Mouse (Mus musculus) MEL (cell line): ENCODE measurements around the gene Srbd1. TPM values are rescaled to one million over a fixed set of nuclear protein-coding genes. Genes with fewer than 3 reads are reported as not detected.
A peak's percentile ranks its signal among the peaks of the same experiment; 100 is the strongest.

ENCODE experiments used
- DNase-seq: peaks from one replicate; pipeline ENCODE4 v3.0.0; 2011; ENCODE audit warnings: low read depth, low spot score
- H3K27ac ChIP-seq: 2 replicates; pipeline ENCODE4 v1.5.1; 2012; ENCODE audit warnings: low read depth, mild to moderate bottlenecking, control low read depth, low read length, moderate library complexity; ENCODE audit not compliant: control insufficient read depth
- H3K27me3 ChIP-seq, 2 experiments: fragments of 150-350 bp in 1 of 2; sonication (generic) in 1 of 2; 2 replicates each; pipeline ENCODE4 v1.6.1; 2012; ENCODE audit warnings: low read length in 2 of 2, mild to moderate bottlenecking in 2 of 2, improper control_type of control experiment in 1 of 2, moderate library complexity in 1 of 2; ENCODE audit not compliant: insufficient read depth in 2 of 2, control insufficient read depth in 1 of 2
- H3K36me3 ChIP-seq, 2 experiments: 2 replicates each; pipeline ENCODE4 v1.6.1; 2012 to 2014; ENCODE audit warnings: low read length in 2 of 2, improper control_type of control experiment in 1 of 2, inconsistent platforms in 1 of 2, mild to moderate bottlenecking in 1 of 2; ENCODE audit not compliant: insufficient read depth in 2 of 2, control insufficient read depth in 1 of 2
- H3K4me1 ChIP-seq, 2 experiments: fragments of 150-350 bp in 1 of 2; sonication (generic) in 1 of 2; 2 replicates each; pipeline ENCODE4 v1.6.1; 2012; ENCODE audit warnings: low read length in 2 of 2, improper control_type of control experiment in 1 of 2, mild to moderate bottlenecking in 1 of 2; ENCODE audit not compliant: insufficient read depth in 2 of 2, control insufficient read depth in 1 of 2
- H3K4me3 ChIP-seq, 2 experiments: fragments of 150-350 bp in 1 of 2; sonication (generic) in 1 of 2; 2 replicates each; pipeline ENCODE4 v1.5.1; 2012; ENCODE audit warnings: low read depth in 2 of 2, low read length in 2 of 2, mild to moderate bottlenecking in 2 of 2, moderate library complexity in 2 of 2, control low read depth in 1 of 2, improper control_type of control experiment in 1 of 2; ENCODE audit not compliant: control insufficient read depth in 1 of 2, insufficient read depth in 1 of 2
- H3K79me2 ChIP-seq: 2 replicates; pipeline ENCODE4 v1.6.1; 2012; ENCODE audit warnings: mild to moderate bottlenecking, low read length, moderate library complexity; ENCODE audit not compliant: control insufficient read depth, poor library complexity, insufficient read depth
- H3K9ac ChIP-seq: 2 replicates; pipeline ENCODE4 v1.6.1; 2012; ENCODE audit warnings: low read depth, mild to moderate bottlenecking, control low read depth, low read length, moderate library complexity; ENCODE audit not compliant: control insufficient read depth, poor library complexity, severe bottlenecking
- H3K9me3 ChIP-seq: fragments of 150-350 bp; sonication (generic); replicated peaks from 2 replicates; pipeline ENCODE4 v1.6.1; 2012; ENCODE audit warnings: mild to moderate bottlenecking, low read length, improper control_type of control experiment, moderate library complexity; ENCODE audit not compliant: insufficient read depth
- BHLHE40 ChIP-seq: IDR thresholded peaks from 2 replicates; pipeline ENCODE4 v1.6.1; 2012; ENCODE audit warnings: low read depth, mild to moderate bottlenecking, inconsistent platforms, low read length, improper control_type of control experiment, borderline replicate concordance
- CHD1 ChIP-seq: IDR thresholded peaks from 2 replicates; pipeline ENCODE4 v1.6.1; 2012; ENCODE audit warnings: low read depth, mild to moderate bottlenecking, inconsistent platforms, low read length, improper control_type of control experiment
- CHD2 ChIP-seq: IDR thresholded peaks from 2 replicates; pipeline ENCODE4 v1.6.1; 2011; ENCODE audit warnings: low read length, improper control_type of control experiment
- CTCF ChIP-seq, 3 experiments: IDR thresholded peaks in 2 of 3; conservative IDR thresholded peaks in 1 of 3; 2 replicates each; pipeline ENCODE4 v1.5.1; 2011 to 2012; ENCODE audit warnings: low read length in 3 of 3, low read depth in 2 of 3, mild to moderate bottlenecking in 2 of 3, improper control_type of control experiment in 1 of 3, inconsistent platforms in 1 of 3, mixed read lengths in 1 of 3, moderate library complexity in 1 of 3; ENCODE audit not compliant: control insufficient read depth in 1 of 3, insufficient read depth in 1 of 3, poor library complexity in 1 of 3, severe bottlenecking in 1 of 3
- E2F4 ChIP-seq: IDR thresholded peaks from 2 replicates; pipeline ENCODE4 v1.6.1; 2011; ENCODE audit warnings: low read depth, low read length, improper control_type of control experiment, borderline replicate concordance
- ELF1 ChIP-seq: IDR thresholded peaks from 2 replicates; pipeline ENCODE4 v1.6.1; 2014; ENCODE audit warnings: low read depth, mild to moderate bottlenecking, inconsistent platforms, low read length, improper control_type of control experiment, moderate library complexity
- EP300 ChIP-seq, 2 experiments: IDR thresholded peaks; 2 replicates each; pipeline ENCODE4 v1.6.1; 2011; ENCODE audit warnings: improper control_type of control experiment in 2 of 2, low read length in 2 of 2, low read depth in 1 of 2, mild to moderate bottlenecking in 1 of 2
- ETS1 ChIP-seq: IDR thresholded peaks from 2 replicates; pipeline ENCODE4 v1.6.1; 2012; ENCODE audit warnings: low read depth, mild to moderate bottlenecking, inconsistent platforms, low read length, improper control_type of control experiment, moderate library complexity
- GABPA ChIP-seq: IDR thresholded peaks from 2 replicates; pipeline ENCODE4 v1.6.1; 2012; ENCODE audit warnings: low read depth, mild to moderate bottlenecking, inconsistent platforms, low read length, improper control_type of control experiment, moderate library complexity
- GATA1 ChIP-seq: IDR thresholded peaks from 2 replicates; pipeline ENCODE4 v1.6.1; 2011; ENCODE audit warnings: low read depth, low read length, improper control_type of control experiment
- JUND ChIP-seq: IDR thresholded peaks from 2 replicates; pipeline ENCODE4 v1.6.1; 2011; ENCODE audit warnings: low read depth, mild to moderate bottlenecking, improper control_type of control experiment, low read length
- KAT2A ChIP-seq: conservative IDR thresholded peaks from 2 replicates; pipeline ENCODE4 v1.6.1; 2012; ENCODE audit warnings: low read depth, low read length, improper control_type of control experiment, inconsistent platforms
- MAFK ChIP-seq: IDR thresholded peaks from 2 replicates; pipeline ENCODE4 v1.6.1; 2011; ENCODE audit warnings: low read depth, mild to moderate bottlenecking, low read length, improper control_type of control experiment, borderline replicate concordance
- MAX ChIP-seq: IDR thresholded peaks from 2 replicates; pipeline ENCODE4 v1.6.1; 2011; ENCODE audit warnings: low read length, improper control_type of control experiment
- MAZ ChIP-seq: IDR thresholded peaks from 2 replicates; pipeline ENCODE4 v1.6.1; 2012; ENCODE audit warnings: low read depth, mild to moderate bottlenecking, inconsistent platforms, low read length, improper control_type of control experiment
- MEF2A ChIP-seq: IDR thresholded peaks from 2 replicates; pipeline ENCODE4 v1.6.1; 2014; ENCODE audit warnings: low read depth, mild to moderate bottlenecking, inconsistent platforms, low read length, improper control_type of control experiment; ENCODE audit not compliant: poor library complexity, insufficient replicate concordance, severe bottlenecking; ENCODE audit errors: extremely low read depth
- MYB ChIP-seq: IDR thresholded peaks from 2 replicates; pipeline ENCODE4 v1.6.1; 2011; ENCODE audit warnings: mild to moderate bottlenecking, low read depth, low read length, improper control_type of control experiment
- MYC ChIP-seq: IDR thresholded peaks from 2 replicates; pipeline ENCODE4 v1.6.1; 2011; ENCODE audit warnings: low read depth, mild to moderate bottlenecking, low read length, improper control_type of control experiment, moderate library complexity
- NELFE ChIP-seq: IDR thresholded peaks from 2 replicates; pipeline ENCODE4 v1.6.1; 2011; ENCODE audit warnings: low read depth, low read length, improper control_type of control experiment
- NRF1 ChIP-seq: IDR thresholded peaks from 2 replicates; pipeline ENCODE4 v1.6.1; 2014; ENCODE audit warnings: low read depth, mild to moderate bottlenecking, inconsistent platforms, low read length, improper control_type of control experiment, moderate library complexity; ENCODE audit not compliant: poor library complexity, insufficient read depth, severe bottlenecking
- POLR2A ChIP-seq, 2 experiments: IDR thresholded peaks; 2 replicates each; pipeline ENCODE4 v1.6.1; 2011 to 2012; ENCODE audit warnings: low read length in 2 of 2, mild to moderate bottlenecking in 2 of 2, control low read depth in 1 of 2, improper control_type of control experiment in 1 of 2, low read depth in 1 of 2, moderate library complexity in 1 of 2; ENCODE audit not compliant: control insufficient read depth in 1 of 2, insufficient read depth in 1 of 2, poor library complexity in 1 of 2
- POLR2AphosphoS2 ChIP-seq: IDR thresholded peaks from 2 replicates; pipeline ENCODE4 v1.6.1; 2011; ENCODE audit warnings: low read length, improper control_type of control experiment
- POLR2AphosphoS5 ChIP-seq: IDR thresholded peaks from 2 replicates; pipeline ENCODE4 v1.6.1; 2012; ENCODE audit warnings: low read depth, borderline replicate concordance, mild to moderate bottlenecking, inconsistent platforms, low read length, moderate library complexity, mixed read lengths
- RAD21 ChIP-seq: IDR thresholded peaks from 2 replicates; pipeline ENCODE4 v1.6.1; 2011; ENCODE audit warnings: mild to moderate bottlenecking, low read depth, low read length, improper control_type of control experiment
- RCOR1 ChIP-seq: IDR thresholded peaks from 2 replicates; pipeline ENCODE4 v1.6.1; 2012; ENCODE audit warnings: low read depth, mild to moderate bottlenecking, inconsistent platforms, low read length, improper control_type of control experiment
- SIN3A ChIP-seq: IDR thresholded peaks from 2 replicates; pipeline ENCODE4 v1.6.1; 2012; ENCODE audit warnings: low read length, improper control_type of control experiment, inconsistent platforms
- SMC3 ChIP-seq: IDR thresholded peaks from 2 replicates; pipeline ENCODE4 v1.6.1; 2011; ENCODE audit warnings: low read depth, low read length, improper control_type of control experiment
- TAL1 ChIP-seq: IDR thresholded peaks from 2 replicates; pipeline ENCODE4 v1.6.1; 2012; ENCODE audit warnings: mild to moderate bottlenecking, inconsistent platforms, low read length, moderate library complexity, mixed read lengths
- TBP ChIP-seq: IDR thresholded peaks from 2 replicates; pipeline ENCODE4 v1.8.0; 2011; ENCODE audit warnings: low read depth, low read length, improper control_type of control experiment
- TCF12 ChIP-seq: IDR thresholded peaks from 2 replicates; pipeline ENCODE4 v1.6.1; 2014; ENCODE audit warnings: low read depth, mild to moderate bottlenecking, inconsistent platforms, low read length, improper control_type of control experiment, moderate library complexity
- UBTF ChIP-seq: IDR thresholded peaks from 2 replicates; pipeline ENCODE4 v1.6.1; 2012; ENCODE audit warnings: low read depth, mild to moderate bottlenecking, inconsistent platforms, low read length, improper control_type of control experiment, moderate library complexity, borderline replicate concordance; ENCODE audit not compliant: insufficient read depth
- USF1 ChIP-seq: IDR thresholded peaks from 2 replicates; pipeline ENCODE4 v1.6.1; 2014; ENCODE audit warnings: low read depth, mild to moderate bottlenecking, inconsistent platforms, low read length, improper control_type of control experiment, moderate library complexity
- USF2 ChIP-seq, 2 experiments: IDR thresholded peaks; 2 replicates each; pipeline ENCODE4 v1.6.1; 2011 to 2012; ENCODE audit warnings: improper control_type of control experiment in 2 of 2, low read length in 2 of 2, borderline replicate concordance in 1 of 2, inconsistent platforms in 1 of 2, low read depth in 1 of 2, mild to moderate bottlenecking in 1 of 2; ENCODE audit not compliant: insufficient read depth in 1 of 2
- ZC3H11A ChIP-seq: IDR thresholded peaks from 2 replicates; pipeline ENCODE4 v1.6.1; 2012; ENCODE audit warnings: low read depth, mild to moderate bottlenecking, inconsistent platforms, low read length, improper control_type of control experiment
- ZKSCAN1 ChIP-seq: IDR thresholded peaks from 2 replicates; pipeline ENCODE4 v1.6.1; 2012; ENCODE audit warnings: low read depth, mild to moderate bottlenecking, inconsistent platforms, low read length, improper control_type of control experiment, moderate library complexity
- ZMIZ1 ChIP-seq: IDR thresholded peaks from 2 replicates; pipeline ENCODE4 v1.6.1; 2012; ENCODE audit warnings: low read depth, mild to moderate bottlenecking, inconsistent platforms, low read length, improper control_type of control experiment, moderate library complexity
- ZNF384 ChIP-seq: IDR thresholded peaks from 2 replicates; pipeline ENCODE4 v1.6.1; 2012; ENCODE audit warnings: low read depth, mild to moderate bottlenecking, inconsistent platforms, low read length, improper control_type of control experiment
- polyA plus RNA-seq, 2 experiments: library from polyadenylated mRNA; stranded (reverse) in 1 of 2; unstranded in 1 of 2; fragments of >175 nt in 1 of 2; fragments of >200 nt in 1 of 2; gene quantifications; 2 replicates each; pipeline versions ENCODE4 v1.2.1 to v1.2.4; 2012; ENCODE audit warnings: low replicate concordance in 2 of 2, low read depth in 1 of 2; ENCODE audit not compliant: insufficient read length in 2 of 2, insufficient read depth in 1 of 2, missing spikeins in 1 of 2
- total RNA-seq: library from RNA; depleted of rRNA; stranded (reverse); fragments of 300-350 nt; gene quantifications from 2 replicates; pipeline ENCODE4 v1.2.3, GENCODE M21; 2012

Gene Srbd1
- total and polyA plus RNA-seq, 3 experiments = 14.9 to 30.5 TPM; not detected in 1

- TF ChIP-seq RCOR1 (no peak), ETS1 (peak; percentile 83), TBP (0 out of 2 replicates have a peak, but pooled peaks have one; percentile 45), USF2 (IDR thresholded peaks at IDR 0.05; ENCODE audit: borderline replicate concordance in 1 of 2, insufficient read depth in 1 of 2, low read depth in 1 of 2, low read length in 2 of 2) (no peak), CTCF (IDR thresholded peaks at IDR 0.05 in 2 of 3, conservative IDR thresholded peaks at IDR 0.05 in 1 of 3; ENCODE audit: control insufficient read depth in 1 of 3, insufficient read depth in 1 of 3, low read depth in 2 of 3, low read length in 3 of 3, poor library complexity in 1 of 3, severe bottlenecking in 1 of 3) (no peak), JUND (no peak), KAT2A (no peak), MAZ (no peak), UBTF (no peak), ELF1 (no peak), ZC3H11A (no peak), USF1 (no peak), POLR2AphosphoS5 (no peak), CHD1 (no peak), TAL1 (peak; percentile 90), BHLHE40 (no peak), ZNF384 (no peak), NELFE (no peak), NRF1 (no peak), RAD21 (no peak), CHD2 (no peak), TCF12 (peak; percentile 79), E2F4 (no peak), MYB (no peak), SIN3A (peak; percentile 47; the same call in 1 of the 2 replicates), MAX (0 out of 2 replicates have a peak, but pooled peaks have one; percentile 41), GABPA (no peak), EP300 (IDR thresholded peaks at IDR 0.05; ENCODE audit: low read depth in 1 of 2, low read length in 2 of 2) (peak; percentile 80 to 91), MYC (peak; percentile 72), MEF2A (no peak), SMC3 (no peak), ZKSCAN1 (no peak), POLR2A (IDR thresholded peaks at IDR 0.05; ENCODE audit: control insufficient read depth in 1 of 2, insufficient read depth in 1 of 2, low read depth in 1 of 2, low read length in 2 of 2, poor library complexity in 1 of 2) (peak in 1 of 2 experiments; percentile 46; a peak in 2 of 4 replicates), ZMIZ1 (no peak), MAFK (no peak), GATA1 (peak; percentile 82), POLR2AphosphoS2 (no peak)
- TF ChIP-seq, all 39 proteins: peak for 10
- H3K4me3 ChIP-seq = no peak overlapping the region
- peak; percentile 86 for DNase-seq
- H3K9ac ChIP-seq = peak overlapping the region; percentile 42
- H3K27ac ChIP-seq = peak overlapping the region; percentile 94
- no peaks in the 10 kb centered on the region for H3K9me3 ChIP-seq
- H3K36me3 ChIP-seq = peaks cover 0 to 77% of the 10 kb centered on the region in 2 experiments; a peak in 2 of 4 replicates
- peaks cover 48 to 50% of the 10 kb centered on the region in 2 experiments for H3K4me1 ChIP-seq
- H3K27me3 ChIP-seq = no peaks in the 10 kb centered on the region
- H3K79me2 ChIP-seq = peaks cover 1% of the 10 kb centered on the region; the same call in 1 of the 2 replicates
Observed at GRCm38 (mm10) chr17:86027577-86028199, 117.3 kb downstream of the Srbd1 start.
